Mouse (Mus musculus) megakaryocyte, embryonic 14.5 days (primary cell): ENCODE measurements around the gene Rhox1. TPM values are rescaled to one million over a fixed set of nuclear protein-coding genes. Genes with fewer than 3 reads are reported as not detected.
"Not testable (repeated sequence)": the region's sequence is repeated elsewhere in the genome, so short reads cannot be mapped to it uniquely, and the experiment has no call there.

ENCODE experiments used
- H3K27me3 ChIP-seq: replicated peaks from 2 replicates; pipeline ENCODE3; 2012; ENCODE audit warnings: inconsistent platforms
- H3K36me3 ChIP-seq: replicated peaks from 2 replicates; pipeline ENCODE3; 2012; ENCODE audit warnings: low read length, inconsistent platforms, mixed read lengths
- H3K4me1 ChIP-seq: 2 replicates; pipeline ENCODE4 v1.6.1; 2012; ENCODE audit warnings: inconsistent platforms
- H3K4me3 ChIP-seq: replicated peaks from 2 replicates; pipeline ENCODE3; 2012; ENCODE audit warnings: moderate library complexity, mild to moderate bottlenecking, inconsistent platforms
- H3K9me3 ChIP-seq: 2 replicates; pipeline ENCODE4 v1.6.1; 2012; ENCODE audit warnings: inconsistent platforms
- FLI1 ChIP-seq: IDR thresholded peaks from 2 replicates; pipeline ENCODE4 v1.6.1; 2012; ENCODE audit warnings: low read length, inconsistent platforms, mixed read lengths
- GATA1 ChIP-seq: IDR thresholded peaks from 3 replicates; pipeline ENCODE4 v1.6.1; 2012; ENCODE audit warnings: mixed read lengths, low read length, inconsistent platforms, borderline replicate concordance
- polyA plus RNA-seq: library from polyadenylated mRNA; stranded (reverse); fragments of >175 nt; gene quantifications from 2 replicates; pipeline ENCODE4 v1.2.3, GENCODE M21; 2012; ENCODE audit warnings: low replicate concordance; ENCODE audit not compliant: insufficient read depth

Rhox1 gene
- polyA plus RNA-seq, result not detected in 2 replicates

GRCm38 (mm10) chrX:37222158-37222557 is at the start of gene Rhox1:
Gene Rhox1, minus strand, starts transcription at chrX:37222258.
- not testable (repeated sequence) for H3K4me3 ChIP-seq, H3K36me3 ChIP-seq, H3K4me1 ChIP-seq, H3K9me3 ChIP-seq
- peaks cover 24% of the 10 kb centered on the region for H3K27me3 ChIP-seq

GRCm38 (mm10) chrX:37265038-37265437 is 43.0 kb upstream of the Rhox1 start, which contains the start of gene Rhox4a:
Gene Rhox4a, plus strand, starts transcription at chrX:37265338.
- H3K36me3 ChIP-seq, H3K4me1 ChIP-seq, H3K9me3 ChIP-seq, H3K27me3 ChIP-seq, H3K4me3 ChIP-seq: not testable (repeated sequence)

GRCm38 (mm10) chrX:37249619-37250018 is 27.6 kb upstream of the Rhox1 start, which contains the start of gene Rhox3a:
Gene Rhox3a, plus strand, starts transcription at chrX:37249919.
- H3K27me3 ChIP-seq, H3K9me3 ChIP-seq, H3K4me3 ChIP-seq, H3K4me1 ChIP-seq, H3K36me3 ChIP-seq: not testable (repeated sequence)

GRCm38 (mm10) chrX:37244676-37245075 is 22.6 kb upstream of the Rhox1 start, which contains the start of gene Rhox2a:
Gene Rhox2a, plus strand, starts transcription at chrX:37244976.
- H3K27me3 ChIP-seq, H3K36me3 ChIP-seq, H3K4me1 ChIP-seq, H3K4me3 ChIP-seq, H3K9me3 ChIP-seq: not testable (repeated sequence)

GRCm38 (mm10) chrX:37210941-37211340 is 11.1 kb downstream of the Rhox1 start, which contains the start of gene Gm9:
Gene Gm9, minus strand, starts transcription at chrX:37211041.
- no peak within 1 kb of the TSS for H3K4me3 ChIP-seq
- H3K9me3 ChIP-seq, result peaks cover 8% of the 10 kb centered on the region
- TF ChIP-seq FLI1, result no peak
- TF ChIP-seq GATA1, result no peak
- peaks cover 45% of the 10 kb centered on the region for H3K27me3 ChIP-seq
- no peaks in the 10 kb centered on the region for H3K36me3 ChIP-seq
- no peaks in the 10 kb centered on the region for H3K4me1 ChIP-seq

- no peak for TF ChIP-seq GATA1
- no peak for TF ChIP-seq FLI1
- Histone ChIP-seq H3K27me3 (peaks cover 4% of the 10 kb centered on the region), H3K36me3 (no peaks in the 10 kb centered on the region), H3K4me1 (no peaks in the 10 kb centered on the region), H3K9me3 (peaks cover 5% of the 10 kb centered on the region; the same call in 1 of the 2 replicates), H3K4me3 (no peak overlapping the region)
These were observed 23.4 kb downstream of the Rhox1 start for GRCm38 (mm10) chrX:37198676-37199075.

- peaks cover 13% of the 10 kb centered on the region for H3K36me3 ChIP-seq
- H3K27me3 ChIP-seq, result peaks cover 14% of the 10 kb centered on the region
- H3K9me3 ChIP-seq, result peaks cover 13% of the 10 kb centered on the region
- peaks cover 6% of the 10 kb centered on the region for H3K4me1 ChIP-seq
- no peak for TF ChIP-seq FLI1
- no peak for TF ChIP-seq GATA1
- peak overlapping the region; percentile 93 for H3K4me3 ChIP-seq
These were observed 30.2 kb downstream of the Rhox1 start for GRCm38 (mm10) chrX:37191744-37192379.

- peak within 1 kb of the TSS; percentile 93 for H3K4me3 ChIP-seq
- no peak for TF ChIP-seq FLI1
- no peak for TF ChIP-seq GATA1
- H3K36me3 ChIP-seq, result peaks cover 13% of the 10 kb centered on the region
- H3K27me3 ChIP-seq, result peaks cover 14% of the 10 kb centered on the region
- H3K9me3 ChIP-seq, result peaks cover 13% of the 10 kb centered on the region
- peaks cover 6% of the 10 kb centered on the region for H3K4me1 ChIP-seq
These were observed 30.8 kb downstream of the Rhox1 start, which contains the start of the genes Ndufa1 and Rnf113a1 for GRCm38 (mm10) chrX:37191105-37191743. Gene Ndufa1, minus strand, starts transcription at chrX:37191163. Gene Rnf113a1, plus strand, starts transcription at chrX:37191245.

GRCm38 (mm10) chrX:37190755-37191104 is 31.3 kb downstream of the Rhox1 start:
- H3K4me3 ChIP-seq, result peak overlapping the region; percentile 93
- peaks cover 13% of the 10 kb centered on the region for H3K36me3 ChIP-seq
- H3K27me3 ChIP-seq, result peaks cover 14% of the 10 kb centered on the region
- peaks cover 6% of the 10 kb centered on the region for H3K4me1 ChIP-seq
- TF ChIP-seq GATA1 (no peak), FLI1 (no peak)
- peaks cover 13% of the 10 kb centered on the region for H3K9me3 ChIP-seq

- H3K36me3 ChIP-seq, result peaks cover 13% of the 10 kb centered on the region
- H3K4me3 ChIP-seq, H3K9me3 ChIP-seq, H3K4me1 ChIP-seq: not testable (repeated sequence)
- H3K27me3 ChIP-seq, result peaks cover 27% of the 10 kb centered on the region
These were observed 37.7 kb downstream of the Rhox1 start for GRCm38 (mm10) chrX:37184401-37184800.

GRCm38 (mm10) chrX:37168742-37169141 is 53.3 kb downstream of the Rhox1 start, which contains the start of gene Akap14:
Gene Akap14, minus strand, starts transcription at chrX:37168842.
- Histone ChIP-seq H3K36me3 (no peaks in the 10 kb centered on the region), H3K4me1 (peaks cover 20% of the 10 kb centered on the region), H3K4me3 (no peak within 1 kb of the TSS), H3K27me3 (peaks cover 3% of the 10 kb centered on the region), H3K9me3 (no peaks in the 10 kb centered on the region)
- no peak for TF ChIP-seq GATA1
- TF ChIP-seq FLI1, result no peak
